Mouse (Mus musculus): Measurements from ENCODE around the gene Nr2e3. TPM values are rescaled to one million over a fixed set of nuclear protein-coding genes. Genes with fewer than 3 reads are reported as not detected.
"Not testable (repeated sequence)": the region's sequence is repeated elsewhere in the genome, so short reads cannot be mapped to it uniquely, and the experiment has no call there.

The Nr2e3 gene
- polyA plus RNA-seq, 2 experiments: not detected

- H3K27ac ChIP-seq: no peak overlapping the region
- H3K9ac ChIP-seq (replicated peaks): no peak overlapping the region
- TF ChIP-seq CTCF (IDR thresholded peaks at IDR 0.05; ENCODE audit: low read depth) (peak; percentile 81), EP300 (IDR thresholded peaks at IDR 0.05; ENCODE audit: low read depth) (no peak)
- no peak overlapping the region for H3K4me3 ChIP-seq (ENCODE audit: insufficient read depth in 1 of 2, low read depth in 2 of 2, low read length in 2 of 2)
- H3K9me3 ChIP-seq (ENCODE audit: control insufficient read depth, low read length): no peaks in the 10 kb centered on the region
- WGBS (ENCODE audit: insufficient replicate concordance): 20% methylated on average over 6 of the region's 6 CpGs
- no peak overlapping the region for H3K4me2 ChIP-seq (ENCODE audit: low read depth)
- no peaks in the 10 kb centered on the region for H3K4me1 ChIP-seq (replicated peaks; ENCODE audit: control insufficient read depth in 2 of 2, insufficient read depth in 2 of 2, low read length in 1 of 2)
- H3K36me3 ChIP-seq (replicated peaks; ENCODE audit: control insufficient read depth, insufficient read depth, low read depth): no peaks in the 10 kb centered on the region
- ATAC-seq (ENCODE audit: insufficient read depth) (no peak), DNase-seq (ENCODE audit: low read depth in 3 of 3, low spot score in 3 of 3) (peak; percentile 11 to 22 (median 18))
- H3K27me3 ChIP-seq (ENCODE audit: control insufficient read depth, insufficient read depth, low read length): no peaks in the 10 kb centered on the region
Measured at GRCm38 (mm10) chr9:59969383-59969782, 8.9 kb upstream of the Nr2e3 start.

GRCm38 (mm10) chr9:59965046-59965445 is 4.6 kb upstream of the Nr2e3 start:
- no peaks in the 10 kb centered on the region for H3K9me3 ChIP-seq (ENCODE audit: control insufficient read depth, low read length)
- no peak overlapping the region for H3K27ac ChIP-seq
- no peaks in the 10 kb centered on the region for H3K36me3 ChIP-seq (replicated peaks; ENCODE audit: control insufficient read depth, insufficient read depth, low read depth)
- H3K27me3 ChIP-seq (ENCODE audit: control insufficient read depth, insufficient read depth, low read length): no peaks in the 10 kb centered on the region
- WGBS (ENCODE audit: insufficient replicate concordance): 67% methylated on average over 10 of the region's 10 CpGs
- TF ChIP-seq CTCF (IDR thresholded peaks at IDR 0.05; ENCODE audit: low read depth): no peak
- no peak for TF ChIP-seq EP300 (IDR thresholded peaks at IDR 0.05; ENCODE audit: low read depth)
- H3K9ac ChIP-seq (replicated peaks): no peak overlapping the region
- no peaks in the 10 kb centered on the region for H3K4me1 ChIP-seq (replicated peaks; ENCODE audit: control insufficient read depth in 2 of 2, insufficient read depth in 2 of 2, low read length in 1 of 2)
- H3K4me2 ChIP-seq (ENCODE audit: low read depth): no peak overlapping the region
- DNase-seq (ENCODE audit: low read depth in 3 of 3, low spot score in 3 of 3) (no peak), ATAC-seq (ENCODE audit: insufficient read depth) (no peak)
- H3K4me3 ChIP-seq (ENCODE audit: insufficient read depth in 1 of 2, low read depth in 2 of 2, low read length in 2 of 2): no peak overlapping the region

GRCm38 (mm10) chr9:59964367-59964766 is 3.9 kb upstream of the Nr2e3 start:
- H3K9ac ChIP-seq (replicated peaks): no peak overlapping the region
- no peaks in the 10 kb centered on the region for H3K36me3 ChIP-seq (replicated peaks; ENCODE audit: control insufficient read depth, insufficient read depth, low read depth)
- ATAC-seq (ENCODE audit: insufficient read depth) (no peak), DNase-seq (ENCODE audit: low read depth in 3 of 3, low spot score in 3 of 3) (no peak)
- H3K27ac ChIP-seq: no peak overlapping the region
- TF ChIP-seq EP300 (IDR thresholded peaks at IDR 0.05; ENCODE audit: low read depth): no peak
- no peak for TF ChIP-seq CTCF (IDR thresholded peaks at IDR 0.05; ENCODE audit: low read depth)
- no peaks in the 10 kb centered on the region for H3K9me3 ChIP-seq (ENCODE audit: control insufficient read depth, low read length)
- H3K4me3 ChIP-seq (ENCODE audit: insufficient read depth in 1 of 2, low read depth in 2 of 2, low read length in 2 of 2): no peak overlapping the region
- H3K27me3 ChIP-seq (ENCODE audit: control insufficient read depth, insufficient read depth, low read length): no peaks in the 10 kb centered on the region
- H3K4me2 ChIP-seq (ENCODE audit: low read depth): no peak overlapping the region
- WGBS (ENCODE audit: insufficient replicate concordance): 56% methylated on average over 3 of the region's 3 CpGs
- H3K4me1 ChIP-seq (replicated peaks; ENCODE audit: control insufficient read depth in 2 of 2, insufficient read depth in 2 of 2, low read length in 1 of 2): no peaks in the 10 kb centered on the region

- no peak for DNase-seq (ENCODE audit: low read depth in 3 of 3, low spot score in 3 of 3)
- no peak for TF ChIP-seq EP300 (IDR thresholded peaks at IDR 0.05; ENCODE audit: low read depth)
- no peak for TF ChIP-seq CTCF (IDR thresholded peaks at IDR 0.05; ENCODE audit: low read depth)
- no peak overlapping the region for H3K27ac ChIP-seq
- H3K36me3 ChIP-seq (replicated peaks; ENCODE audit: control insufficient read depth, insufficient read depth, low read depth): no peaks in the 10 kb centered on the region
- no peak overlapping the region for H3K4me2 ChIP-seq (ENCODE audit: low read depth)
- H3K9me3 ChIP-seq (ENCODE audit: control insufficient read depth, low read length): no peaks in the 10 kb centered on the region
- H3K4me3 ChIP-seq (ENCODE audit: insufficient read depth in 1 of 2, low read depth in 2 of 2, low read length in 2 of 2): no peak overlapping the region
- no peak for ATAC-seq (ENCODE audit: insufficient read depth)
- no peaks in the 10 kb centered on the region for H3K4me1 ChIP-seq (replicated peaks; ENCODE audit: control insufficient read depth in 2 of 2, insufficient read depth in 2 of 2, low read length in 1 of 2)
- 58% methylated on average over 14 of the region's 14 CpGs for whole genome bisulfite sequencing (ENCODE audit: insufficient replicate concordance)
- H3K27me3 ChIP-seq (ENCODE audit: control insufficient read depth, insufficient read depth, low read length): no peaks in the 10 kb centered on the region
- H3K9ac ChIP-seq (replicated peaks): no peak overlapping the region
Measured at GRCm38 (mm10) chr9:59961201-59961955, 919 bp upstream of the Nr2e3 start.

- WGBS (ENCODE audit: insufficient replicate concordance): 1% methylated on average over 8 of the region's 8 CpGs
- H3K4me2 ChIP-seq (ENCODE audit: low read depth): no peak overlapping the region
- no peak overlapping the region for H3K4me3 ChIP-seq (ENCODE audit: insufficient read depth in 1 of 2, low read depth in 2 of 2, low read length in 2 of 2)
- H3K27me3 ChIP-seq (ENCODE audit: control insufficient read depth, insufficient read depth, low read length): no peaks in the 10 kb centered on the region
- TF ChIP-seq CTCF (IDR thresholded peaks at IDR 0.05; ENCODE audit: low read depth): peak; percentile 82
- no peak for TF ChIP-seq EP300 (IDR thresholded peaks at IDR 0.05; ENCODE audit: low read depth)
- H3K36me3 ChIP-seq (replicated peaks; ENCODE audit: control insufficient read depth, insufficient read depth, low read depth): no peaks in the 10 kb centered on the region
- no peaks in the 10 kb centered on the region for H3K4me1 ChIP-seq (replicated peaks; ENCODE audit: control insufficient read depth in 2 of 2, insufficient read depth in 2 of 2, low read length in 1 of 2)
- no peaks in the 10 kb centered on the region for H3K9me3 ChIP-seq (ENCODE audit: control insufficient read depth, low read length)
- ATAC-seq (ENCODE audit: insufficient read depth) (no peak), DNase-seq (ENCODE audit: low read depth in 3 of 3, low spot score in 3 of 3) (peak; percentile 41 to 60 (median 55))
- H3K27ac ChIP-seq: no peak overlapping the region
- no peak overlapping the region for H3K9ac ChIP-seq (replicated peaks)
Measured at GRCm38 (mm10) chr9:59959276-59959675, 1.2 kb downstream of the Nr2e3 start.

GRCm38 (mm10) chr9:59958115-59958514 is 2.3 kb downstream of the Nr2e3 start:
- H3K9me3 ChIP-seq (ENCODE audit: control insufficient read depth, low read length); DNase-seq (ENCODE audit: low read depth in 3 of 3, low spot score in 3 of 3); H3K4me1 ChIP-seq (replicated peaks; ENCODE audit: control insufficient read depth in 2 of 2, insufficient read depth in 2 of 2, low read length in 1 of 2); H3K4me2 ChIP-seq (ENCODE audit: low read depth); H3K4me3 ChIP-seq (ENCODE audit: insufficient read depth in 1 of 2, low read depth in 2 of 2, low read length in 2 of 2); H3K27ac ChIP-seq; H3K9ac ChIP-seq (replicated peaks); H3K36me3 ChIP-seq (replicated peaks; ENCODE audit: control insufficient read depth, insufficient read depth, low read depth); ATAC-seq (ENCODE audit: insufficient read depth); H3K27me3 ChIP-seq (ENCODE audit: control insufficient read depth, insufficient read depth, low read length): not testable (repeated sequence)
- WGBS (ENCODE audit: insufficient replicate concordance): 70% methylated on average over 1 of the region's 1 CpGs
